Mouse (Mus musculus) cerebellum, postnatal 36 days (tissue): Measurements from ENCODE around the gene Hmces.
"Not testable (repeated sequence)": the region's sequence is repeated elsewhere in the genome, so short reads cannot be mapped to it uniquely, and the experiment has no call there.

Source experiments
- DNase-seq, 2 experiments: peaks; one replicate each; pipeline ENCODE4 v3.0.0; 2021 to 2022; ENCODE audit warnings: mixed read lengths in 2 of 2

Hmces gene

DNA sequence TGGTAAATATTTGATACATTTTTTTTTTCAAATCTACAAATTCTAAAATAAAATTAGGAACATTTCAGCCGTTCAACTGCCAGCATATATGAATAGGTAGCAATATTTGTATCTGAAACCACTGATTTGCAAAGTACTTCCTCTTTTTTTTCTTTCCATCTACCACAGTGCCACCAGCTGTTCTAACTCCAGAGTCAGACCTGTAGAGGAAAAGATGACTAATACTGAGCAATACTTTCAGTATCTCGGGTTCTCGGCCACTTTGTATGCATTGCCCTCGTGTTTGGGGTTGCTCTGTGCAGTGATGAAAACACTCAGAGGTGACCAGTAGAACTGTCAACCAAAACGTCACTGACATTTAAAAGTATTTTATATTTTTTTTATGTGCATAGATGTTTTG, 2.2 kb downstream of the Hmces start:
- no peak for DNase-seq

GRCm38 (mm10) chr6:87921201-87921600, 7.5 kb downstream of the Hmces start:
- no peak for DNase-seq

- DNase-seq, result no peak
Measured at GRCm38 (mm10) chr6:87923624-87924023, 9.9 kb downstream of the Hmces start.

GRCm38 (mm10) chr6:87935037-87935436, 21.3 kb downstream of the Hmces start:
- no peak for DNase-seq

DNA sequence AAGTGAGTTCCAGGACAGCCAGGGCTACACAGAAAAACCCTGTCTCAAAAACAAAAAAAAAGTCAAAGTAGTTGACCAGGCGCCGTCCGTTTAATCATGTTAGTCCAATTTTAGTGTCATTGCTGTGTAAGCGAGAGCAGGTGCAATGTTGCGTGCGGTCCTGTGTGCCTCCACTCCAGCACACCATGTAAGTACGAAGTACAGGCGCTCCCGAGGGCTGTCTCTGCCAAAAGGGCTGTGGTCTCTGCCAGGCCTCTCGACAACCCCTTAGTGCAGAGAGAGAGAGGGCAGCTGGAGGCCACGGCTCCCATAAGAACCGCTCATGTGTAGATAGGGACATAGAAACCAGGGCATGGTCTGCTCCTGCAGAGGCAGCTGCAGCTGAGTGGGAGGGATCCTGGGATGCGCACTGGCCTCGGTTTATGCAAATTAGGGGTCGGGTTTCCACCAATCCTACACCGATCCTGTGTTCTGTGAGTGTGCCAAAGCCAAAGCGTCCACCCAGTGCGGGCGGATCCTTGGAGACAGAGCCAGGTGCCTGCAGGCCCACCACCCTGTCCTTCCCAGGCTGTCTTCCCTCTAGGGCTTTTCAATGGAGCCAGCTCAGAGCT, 23.5 kb downstream of the Hmces start:
- no peak for DNase-seq

- DNase-seq, result no peak
Measured at GRCm38 (mm10) chr6:87938941-87939340, 25.2 kb downstream of the Hmces start.

DNA sequence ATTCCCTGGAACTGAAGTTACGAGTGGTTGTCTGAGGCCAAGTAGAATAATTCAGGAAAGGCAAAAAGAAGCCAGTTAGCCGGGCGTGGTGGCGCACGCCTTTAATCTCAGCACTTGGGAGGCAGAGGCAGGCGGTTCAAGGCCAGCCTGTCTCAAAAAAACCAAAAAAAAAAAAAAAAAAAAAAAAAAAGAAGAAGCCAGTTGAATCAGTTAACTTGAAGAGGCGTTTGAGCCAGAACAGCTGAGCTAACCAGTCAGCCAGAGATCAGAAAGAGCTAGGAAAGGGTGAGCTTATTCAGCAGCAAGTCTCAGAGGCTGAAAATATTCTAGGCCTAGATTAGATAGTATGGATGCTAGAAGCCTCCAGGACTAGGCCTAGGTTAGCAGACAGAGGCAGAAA, 28.4 kb downstream of the Hmces start:
- no peak for DNase-seq

DNA sequence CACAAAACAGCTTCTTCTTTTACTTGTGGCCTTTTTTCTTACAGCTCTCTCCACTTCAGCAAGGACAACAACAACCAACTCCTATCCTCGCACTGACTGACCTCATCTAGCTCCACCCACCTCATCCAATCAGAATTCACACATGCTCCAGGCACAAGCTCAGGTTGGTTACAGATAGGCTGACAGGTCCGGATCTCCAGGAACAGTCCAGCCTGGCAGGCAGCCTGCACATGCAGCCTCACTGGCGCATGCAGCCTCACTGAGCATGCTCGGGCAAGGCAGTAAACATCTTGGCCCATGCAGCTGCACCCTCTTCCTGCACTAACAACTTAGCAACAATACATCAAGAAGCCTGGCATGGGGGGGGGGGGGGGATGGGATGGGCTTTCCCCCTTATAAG, 48.7 kb downstream of the Hmces start:
- not testable (repeated sequence) for DNase-seq

DNA sequence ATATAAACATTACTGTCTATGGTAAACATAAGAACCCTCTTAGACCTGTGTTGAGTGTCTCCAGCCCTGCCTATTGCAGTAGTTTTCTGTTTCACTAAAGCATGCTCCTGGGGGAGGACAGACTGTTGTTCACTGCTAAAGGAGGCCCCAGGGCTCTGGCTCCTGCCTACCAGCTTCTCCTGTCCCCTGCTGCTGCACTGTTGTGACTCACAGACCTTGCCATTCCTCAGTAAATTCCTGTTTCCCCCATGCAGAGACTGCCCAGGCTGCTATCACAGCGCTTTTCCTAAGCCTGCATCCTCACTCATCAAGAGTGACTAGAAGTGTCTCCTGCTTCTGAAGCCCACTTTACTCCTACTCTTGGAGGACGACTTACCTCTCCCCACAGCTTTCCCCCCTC, 56.3 kb downstream of the Hmces start:
- DNase-seq, result no peak

DNA sequence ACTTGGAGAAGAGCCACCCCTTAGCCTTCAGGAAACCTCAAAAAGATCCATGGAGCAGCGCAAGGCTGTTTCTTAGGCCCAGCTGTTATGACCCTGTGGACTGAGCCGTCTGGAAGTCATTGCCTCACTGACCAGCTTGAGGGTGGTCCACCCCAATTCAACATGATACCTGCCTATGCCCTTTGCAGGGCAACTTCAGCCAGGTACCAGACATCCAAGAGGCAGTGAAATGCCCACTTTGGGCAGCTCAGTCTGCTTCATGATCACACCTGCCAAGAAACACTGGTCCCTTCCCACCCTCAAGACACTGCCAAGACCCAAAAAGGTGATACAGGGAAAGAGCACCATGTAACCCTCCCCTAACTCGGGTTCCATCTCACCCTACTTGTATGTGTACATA, 66.0 kb downstream of the Hmces start:
- DNase-seq, result no peak

DNA sequence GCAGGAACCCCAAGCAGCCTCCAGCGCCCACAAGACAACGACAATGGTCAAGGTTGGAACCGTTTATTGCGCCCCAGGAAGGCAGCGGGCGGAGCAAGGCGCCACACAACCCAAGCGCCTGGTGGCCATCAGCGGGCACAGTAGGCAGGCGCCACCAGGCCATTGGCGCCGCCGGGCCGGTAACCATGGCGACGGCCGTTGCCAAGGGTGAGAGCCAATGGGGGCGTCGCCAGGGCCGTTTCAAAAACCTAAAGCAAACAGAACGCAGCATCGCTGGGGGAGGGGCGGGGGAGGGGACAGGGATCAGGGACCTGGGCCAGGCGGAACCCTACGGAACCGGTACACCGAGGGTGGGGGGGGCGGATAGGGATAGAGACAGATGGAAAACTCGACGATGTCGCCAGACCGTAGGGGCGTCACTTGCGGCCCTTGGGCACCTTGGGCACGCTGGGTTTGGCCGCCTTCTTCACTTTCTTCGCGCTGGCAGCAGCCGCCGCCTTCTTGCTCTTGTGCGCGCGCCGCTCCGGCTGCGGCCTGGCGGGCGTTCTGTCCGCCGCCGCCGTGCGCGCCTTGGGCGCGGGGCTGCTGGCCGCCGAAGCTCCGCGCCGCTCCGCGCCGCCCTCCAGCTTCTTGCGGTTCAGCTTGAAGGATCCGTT, 66.8 kb downstream of the Hmces start:
- peak; percentile 77 to 84 for DNase-seq

DNA sequence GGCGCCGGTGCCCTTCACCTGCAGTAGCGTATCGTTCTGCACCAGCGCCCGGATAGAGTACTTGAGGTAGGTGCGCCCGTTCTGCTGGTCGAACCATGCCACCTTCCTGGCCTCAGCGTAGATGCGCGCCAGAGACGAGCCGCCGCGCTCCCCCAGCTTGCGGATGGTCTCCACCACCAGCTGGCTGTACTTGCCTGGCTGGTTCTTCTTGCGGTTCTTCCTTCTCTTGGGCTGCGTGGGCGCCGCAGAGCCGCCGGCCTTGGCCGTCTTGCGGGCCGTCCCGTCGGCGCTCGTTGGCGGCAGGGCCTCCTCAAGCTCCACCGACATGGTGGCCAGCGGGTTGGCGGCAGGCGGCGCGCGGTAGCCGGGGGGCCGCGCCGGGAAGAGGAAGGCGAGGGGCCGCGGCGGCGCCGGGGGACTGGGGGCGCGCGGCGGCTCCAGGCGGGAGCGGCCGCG, 67.3 kb downstream of the Hmces start:
- peak; percentile 31 to 44 for DNase-seq

DNA sequence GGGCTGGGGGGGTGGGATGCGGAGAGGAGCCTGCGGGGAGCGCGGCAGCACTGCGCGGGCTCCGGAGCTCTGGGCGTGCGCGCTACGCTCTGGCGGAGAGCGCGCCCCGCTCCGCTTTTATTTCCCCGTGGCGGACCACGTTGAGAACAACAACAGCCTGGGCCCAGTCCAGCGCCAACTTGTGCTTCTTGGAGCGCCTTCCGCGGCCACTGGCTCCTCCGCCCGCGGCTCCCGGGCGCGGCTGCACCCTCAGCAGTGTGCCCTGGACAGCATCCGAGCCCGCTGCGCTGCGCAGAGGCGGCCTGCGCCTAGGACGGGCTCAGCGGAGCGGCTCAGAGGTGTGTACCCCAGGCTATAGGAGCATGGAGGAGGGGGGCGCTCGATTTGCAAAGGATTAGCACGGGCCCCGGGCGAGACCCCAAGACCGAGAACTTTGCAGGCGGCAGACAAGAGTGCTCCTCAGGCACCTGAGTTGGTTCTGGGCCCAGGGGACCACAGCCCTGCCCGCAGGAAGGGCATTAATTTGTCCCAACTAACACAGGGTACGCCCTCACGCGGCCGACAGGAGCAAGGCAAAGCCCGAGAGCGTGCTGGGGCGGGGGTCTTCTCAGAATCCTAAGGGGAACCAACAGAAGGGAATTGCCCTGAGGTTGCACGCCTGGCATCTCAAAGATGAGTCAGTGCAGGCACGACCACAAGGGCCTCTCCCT, 68.0 kb downstream of the Hmces start, which contains the start of gene H1fx:
TSS of gene H1fx (minus strand) at position 91 of the 710 bp plus-strand sequence.
- peak; percentile 74 to 79 for DNase-seq

DNA sequence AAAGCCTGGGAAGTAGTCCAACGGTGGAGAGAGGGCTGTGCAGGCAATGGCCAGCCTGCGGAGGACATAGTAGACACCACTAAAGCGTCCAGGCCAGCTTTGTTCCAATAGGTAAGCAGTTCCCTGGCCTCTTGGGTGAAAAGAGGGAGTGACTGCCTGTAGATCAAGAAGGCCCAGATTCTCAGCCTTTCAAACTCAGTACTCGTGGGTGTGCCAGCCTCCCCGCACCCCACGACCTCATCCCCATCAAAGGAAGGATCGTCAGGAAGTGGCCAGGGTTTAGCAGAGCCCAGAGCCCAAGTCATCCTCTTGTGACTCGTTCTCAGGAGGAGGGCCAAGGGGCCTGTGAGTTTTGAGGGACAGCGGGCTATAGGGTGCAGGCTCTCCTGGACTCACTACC, 68.8 kb downstream of the Hmces start:
- no peak for DNase-seq
